Mouse (Mus musculus) heart, embryonic 16.5 days (tissue): Measurements from ENCODE around the gene Yars. TPM values are rescaled to one million over a fixed set of nuclear protein-coding genes. Genes with fewer than 3 reads are reported as not detected.

Experiments
- ATAC-seq: fragments of 200-750 bp; cut with Nextera tagmentation; replicated peaks from 2 replicates; pipeline ENCODE4 v1.8.0; 2017; ENCODE audit warnings: moderate number of reproducible peaks; ENCODE audit not compliant: insufficient read depth, low FRiP score; ENCODE audit errors: extremely low read depth
- H3K27ac ChIP-seq: fragments of 300-500 bp; sonication (generic); 2 replicates; pipeline ENCODE4 v1.5.1; 2014; ENCODE audit warnings: mild to moderate bottlenecking, low read length, control low read depth, moderate library complexity
- H3K27me3 ChIP-seq: fragments of 300-500 bp; sonication (generic); 2 replicates; pipeline ENCODE4 v1.6.1; 2014; ENCODE audit warnings: low read length, mixed read lengths; ENCODE audit not compliant: control insufficient read depth, insufficient read depth
- H3K36me3 ChIP-seq: fragments of 300-500 bp; sonication (generic); 2 replicates; pipeline ENCODE4 v1.6.1; 2014; ENCODE audit not compliant: control insufficient read depth, insufficient read depth
- H3K4me1 ChIP-seq: fragments of 300-500 bp; sonication (generic); 2 replicates; pipeline ENCODE4 v1.6.1; 2014; ENCODE audit warnings: low read length, mixed read lengths; ENCODE audit not compliant: control insufficient read depth, insufficient read depth
- H3K4me2 ChIP-seq: fragments of 300-500 bp; sonication (generic); 2 replicates; pipeline ENCODE4 v1.6.1; 2014; ENCODE audit warnings: low read depth, mild to moderate bottlenecking, control low read depth, low read length
- H3K4me3 ChIP-seq: fragments of 300-500 bp; sonication (generic); 2 replicates; pipeline ENCODE4 v1.5.1; 2014; ENCODE audit warnings: mild to moderate bottlenecking, control low read depth, low read length
- H3K9ac ChIP-seq: fragments of 300-500 bp; sonication (generic); 2 replicates; pipeline ENCODE4 v1.6.1; 2014; ENCODE audit warnings: low read length, control low read depth
- H3K9me3 ChIP-seq: fragments of 300-500 bp; sonication (generic); replicated peaks from 2 replicates; pipeline ENCODE4 v1.6.1; 2016; ENCODE audit warnings: low read length; ENCODE audit not compliant: control insufficient read depth
- whole genome bisulfite sequencing: fragments of 180-500 bp; shearing (Covaris S2); extraction: QIAGEN DNeasy Blood & Tissue Kit; methylation state at CpG from one replicate; pipeline ENCODE4 v1.1.7; 2014; 5-methylcytosine and 5-hydroxymethylcytosine counted together
- polyA plus RNA-seq: library from polyadenylated mRNA; unstranded; fragments of >200 nt; fragmentation: Nextera tagmentation; extraction: Ambion mirVana; gene quantifications from 2 replicates; pipeline ENCODE4 v1.2.1, GENCODE M21; 2015

The Yars gene
- polyA plus RNA-seq, 1 experiment from 2014 or later: 53.3 TPM

DNA sequence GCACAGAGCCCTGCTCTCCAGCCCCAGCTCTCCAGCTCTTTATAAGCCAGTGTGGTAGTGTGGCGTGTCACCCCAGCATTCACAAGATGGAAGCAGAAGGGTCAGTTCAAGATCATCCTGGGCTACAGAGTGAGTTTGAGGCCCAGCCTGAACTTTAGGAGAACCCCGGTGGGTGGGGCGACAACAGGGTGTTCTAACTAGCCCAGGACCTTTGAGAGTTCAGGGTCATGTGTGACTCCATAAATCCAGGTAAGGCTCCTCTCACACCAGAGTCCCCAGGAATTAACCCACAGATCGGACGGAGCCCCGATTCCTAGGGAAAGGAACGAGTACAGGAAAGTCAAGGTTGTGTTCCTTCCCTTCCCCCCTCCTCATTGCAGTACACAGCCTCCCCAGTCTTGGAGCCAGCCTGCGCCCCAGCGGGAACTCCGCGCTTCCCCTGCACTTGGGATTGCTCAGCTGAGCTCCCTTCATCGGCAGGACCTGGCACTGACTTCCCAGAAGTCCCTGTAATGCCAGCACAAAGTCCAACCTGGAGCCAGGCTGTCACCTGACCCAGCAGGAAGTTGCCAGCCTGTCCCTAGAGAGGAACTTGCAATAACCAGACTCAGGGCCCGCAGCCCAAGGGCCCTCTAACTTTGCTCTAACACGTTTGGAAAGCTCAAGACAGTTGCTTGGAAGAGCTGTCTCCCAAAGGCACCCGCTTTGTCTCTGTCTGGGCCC lies 61.4 kb downstream of the Yars start:
- Histone ChIP-seq H3K9ac (no peak overlapping the region), H3K4me3 (no peak overlapping the region), H3K4me1 (peaks cover 11% of the 10 kb centered on the region), H3K27me3 (peaks cover 46% of the 10 kb centered on the region), H3K36me3 (no peaks in the 10 kb centered on the region), H3K4me2 (peak overlapping the region; percentile 27), H3K9me3 (no peaks in the 10 kb centered on the region), H3K27ac (no peak overlapping the region)
- 37% methylated on average over 15 of the region's 15 CpGs for WGBS
- ATAC-seq: no peak; the same call in 1 of the 2 replicates

DNA sequence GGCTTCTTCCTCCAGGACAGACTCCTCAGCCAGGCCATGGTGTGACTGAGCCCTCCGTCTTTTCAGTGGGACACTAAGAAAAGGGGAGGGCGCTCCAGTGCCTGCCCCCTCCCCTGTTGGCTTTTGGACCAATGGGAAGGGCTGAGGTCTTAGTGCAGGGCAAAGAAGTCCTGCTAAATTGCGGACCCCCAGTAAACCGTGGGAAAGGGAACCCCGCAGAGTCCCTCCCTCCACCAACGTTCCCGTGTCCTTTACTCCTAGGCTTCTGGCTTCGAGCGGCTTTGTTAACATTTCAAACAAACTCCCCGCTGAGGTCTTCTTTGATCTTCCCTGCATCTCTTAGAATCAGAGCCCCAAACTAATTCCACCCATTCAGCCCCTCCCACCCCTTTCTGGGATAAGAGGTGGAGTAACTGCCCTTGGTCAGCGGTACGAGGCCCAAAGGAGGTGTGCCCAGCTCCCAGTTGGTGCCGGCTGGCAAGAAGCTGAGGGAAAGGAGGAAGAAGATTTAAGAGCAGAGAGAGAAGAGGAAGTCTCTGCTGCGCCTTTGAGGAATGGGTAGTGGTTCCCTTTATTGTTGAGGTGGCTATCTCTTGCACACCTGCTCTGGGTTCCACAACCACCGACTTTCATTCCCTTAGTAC lies 62.0 kb downstream of the Yars start:
- WGBS: 14% methylated on average over 15 of the region's 15 CpGs
- no peak for ATAC-seq
- H3K27ac ChIP-seq: no peak overlapping the region

GRCm38 (mm10) chr4:129252492-129252891 lies 62.9 kb downstream of the Yars start:
- H3K9me3 ChIP-seq: no peaks in the 10 kb centered on the region
- no peak for ATAC-seq
- WGBS: 79% methylated on average over 2 of the region's 2 CpGs

More for the DNA sequence above, 62.0 kb downstream of the Yars start:
- Histone ChIP-seq H3K4me3 (no peak overlapping the region), H3K36me3 (no peaks in the 10 kb centered on the region), H3K27me3 (peaks cover 39% of the 10 kb centered on the region), H3K9ac (no peak overlapping the region), H3K9me3 (no peaks in the 10 kb centered on the region), H3K4me1 (peaks cover 18% of the 10 kb centered on the region), H3K4me2 (peak overlapping the region; percentile 27)

DNA sequence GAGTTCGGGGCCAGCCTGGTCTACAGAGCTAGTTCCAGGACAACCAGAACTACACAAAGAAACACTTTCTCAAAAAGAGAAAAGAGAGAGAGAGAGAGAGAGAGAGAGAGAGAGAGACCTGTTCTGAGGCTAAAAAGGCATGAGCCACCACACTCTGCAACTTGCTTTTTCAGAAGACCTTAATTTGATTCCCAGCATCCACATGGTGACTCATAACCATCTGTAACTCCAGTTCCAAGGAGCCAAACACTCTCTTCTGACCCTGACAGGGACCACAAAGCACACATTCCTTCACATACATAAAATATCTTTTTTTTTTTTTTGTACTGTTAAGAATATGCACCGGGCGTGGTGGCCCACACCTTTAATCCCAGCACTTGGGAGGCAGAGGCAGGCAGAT lies 65.0 kb downstream of the Yars start:
- H3K36me3 ChIP-seq: no peaks in the 10 kb centered on the region
- WGBS: 86% methylated on average over 3 of the region's 3 CpGs
- peaks cover 16% of the 10 kb centered on the region for H3K27me3 ChIP-seq
- no peak overlapping the region for H3K4me2 ChIP-seq
- no peaks in the 10 kb centered on the region for H3K9me3 ChIP-seq
- H3K27ac ChIP-seq: no peak overlapping the region
- peaks cover 18% of the 10 kb centered on the region for H3K4me1 ChIP-seq
- ATAC-seq: no peak
- H3K9ac ChIP-seq: no peak overlapping the region
- H3K4me3 ChIP-seq: no peak overlapping the region

More at GRCm38 (mm10) chr4:129252492-129252891, 62.9 kb downstream of the Yars start:
- Histone ChIP-seq H3K36me3 (no peaks in the 10 kb centered on the region), H3K9ac (no peak overlapping the region), H3K4me1 (peaks cover 19% of the 10 kb centered on the region), H3K27me3 (peaks cover 30% of the 10 kb centered on the region), H3K4me3 (no peak overlapping the region), H3K4me2 (no peak overlapping the region), H3K27ac (no peak overlapping the region)

DNA sequence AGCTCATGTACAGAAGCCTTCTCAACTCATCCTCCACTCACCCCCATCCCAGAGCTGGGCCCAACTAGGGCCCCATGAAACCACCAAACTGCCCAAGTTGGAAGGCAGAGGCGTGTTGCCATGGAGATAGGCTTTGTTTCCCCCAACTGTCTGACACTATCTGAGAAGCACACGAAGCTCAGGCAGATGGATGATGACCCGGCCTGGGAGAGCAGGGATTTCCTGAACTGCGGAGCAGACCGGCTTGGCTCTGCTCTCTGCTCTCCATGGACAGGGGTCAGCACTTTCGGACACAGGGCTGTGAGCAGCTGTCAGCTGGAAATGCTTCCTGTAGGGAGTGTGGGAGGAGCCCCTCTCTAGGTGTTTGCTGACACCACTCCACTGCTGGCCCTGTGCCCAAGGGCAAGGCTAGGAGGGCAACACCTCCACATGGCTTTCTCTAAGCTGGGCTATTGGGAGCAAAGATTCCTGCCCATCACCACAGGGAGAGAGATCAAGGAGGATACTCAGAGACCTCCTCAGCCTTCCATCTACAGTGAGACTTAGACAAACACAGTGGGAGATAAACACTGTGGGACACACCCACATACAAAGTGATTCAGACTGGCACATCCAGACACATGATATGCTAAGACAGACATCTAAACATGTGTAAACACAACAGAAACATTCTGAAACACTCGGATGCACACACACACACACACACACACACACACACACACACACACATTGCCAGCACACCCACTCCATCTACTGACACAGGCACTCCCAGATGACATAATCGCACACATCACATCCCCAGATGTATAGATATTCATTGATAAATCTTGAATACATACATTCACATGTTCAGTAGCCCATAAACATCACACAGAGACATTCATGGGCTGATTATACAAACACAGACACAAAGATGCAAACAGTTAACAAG lies 67.2 kb downstream of the Yars start:
- 0 out of 2 replicates have a peak overlapping the region, but pooled peaks have one; percentile 15 for H3K4me2 ChIP-seq
- no peaks in the 10 kb centered on the region for H3K36me3 ChIP-seq
- no peak overlapping the region for H3K9ac ChIP-seq

GRCm38 (mm10) chr4:129259101-129259500 lies 69.5 kb downstream of the Yars start:
- Histone ChIP-seq H3K27me3 (peaks cover 2% of the 10 kb centered on the region), H3K27ac (no peak overlapping the region), H3K4me3 (no peak overlapping the region), H3K9ac (no peak overlapping the region), H3K9me3 (no peaks in the 10 kb centered on the region), H3K36me3 (no peaks in the 10 kb centered on the region), H3K4me1 (peaks cover 26% of the 10 kb centered on the region), H3K4me2 (no peak overlapping the region)
- ATAC-seq: no peak
- WGBS: 57% methylated on average over 4 of the region's 4 CpGs

More for the DNA sequence above, 67.2 kb downstream of the Yars start:
- Histone ChIP-seq H3K27ac (peak overlapping the region; percentile 49), H3K9me3 (no peaks in the 10 kb centered on the region), H3K4me3 (no peak overlapping the region), H3K27me3 (peaks cover 5% of the 10 kb centered on the region), H3K4me1 (peaks cover 17% of the 10 kb centered on the region)
- peak; percentile 85 for ATAC-seq
- 19% methylated on average over 8 of the region's 8 CpGs for WGBS

- peaks cover 26% of the 10 kb centered on the region for H3K4me1 ChIP-seq
- no peak overlapping the region for H3K9ac ChIP-seq
- no peak for ATAC-seq
- WGBS: 23% methylated on average over 6 of the region's 6 CpGs
- H3K9me3 ChIP-seq: no peaks in the 10 kb centered on the region
- no peaks in the 10 kb centered on the region for H3K36me3 ChIP-seq
- no peak overlapping the region for H3K4me2 ChIP-seq
- H3K27ac ChIP-seq: peak overlapping the region; percentile 20; the same call in 1 of the 2 replicates
- peaks cover 2% of the 10 kb centered on the region for H3K27me3 ChIP-seq
- H3K4me3 ChIP-seq: no peak overlapping the region
These were observed 71.1 kb downstream of the Yars start for GRCm38 (mm10) chr4:129260678-129261077.

DNA sequence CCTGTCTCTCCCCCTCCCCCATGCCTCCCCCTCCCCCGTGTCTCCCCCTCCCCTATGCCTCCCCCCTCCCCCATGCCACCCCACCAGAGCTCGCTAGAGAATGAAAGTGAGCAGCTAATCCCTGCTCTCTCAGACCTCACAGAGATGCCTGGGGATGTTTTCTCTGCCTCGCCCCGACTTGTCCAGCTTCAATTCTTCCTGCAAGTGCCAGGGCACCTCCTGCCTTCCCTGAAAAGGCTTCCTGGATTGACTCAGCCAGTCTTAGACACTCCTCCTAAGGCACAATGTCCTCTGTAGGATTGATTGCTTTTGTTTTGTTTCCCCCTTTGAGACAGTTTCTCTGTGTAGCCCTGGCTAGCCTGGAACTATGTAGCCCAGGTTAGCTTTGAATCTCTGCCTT lies 71.6 kb downstream of the Yars start, which contains the start of gene C77080:
C77080 (minus strand) TSS at position 209 of the 400 bp plus-strand sequence.
- no peak within 1 kb of the TSS for H3K9ac ChIP-seq
- no peaks in the 10 kb centered on the region for H3K36me3 ChIP-seq
- WGBS: 21% methylated on average over 2 of the region's 4 CpGs
- peaks cover 2% of the 10 kb centered on the region for H3K27me3 ChIP-seq
- H3K4me2 ChIP-seq: no peak within 1 kb of the TSS
- H3K27ac ChIP-seq: peak within 1 kb of the TSS; percentile 20; the same call in 1 of the 2 replicates
- H3K4me3 ChIP-seq: no peak within 1 kb of the TSS
- no peak for ATAC-seq
- H3K4me1 ChIP-seq: peaks cover 24% of the 10 kb centered on the region
- H3K9me3 ChIP-seq: no peaks in the 10 kb centered on the region
